ENCODE assay signal across 9 mouse cellular contexts in the genomic region with DNA sequence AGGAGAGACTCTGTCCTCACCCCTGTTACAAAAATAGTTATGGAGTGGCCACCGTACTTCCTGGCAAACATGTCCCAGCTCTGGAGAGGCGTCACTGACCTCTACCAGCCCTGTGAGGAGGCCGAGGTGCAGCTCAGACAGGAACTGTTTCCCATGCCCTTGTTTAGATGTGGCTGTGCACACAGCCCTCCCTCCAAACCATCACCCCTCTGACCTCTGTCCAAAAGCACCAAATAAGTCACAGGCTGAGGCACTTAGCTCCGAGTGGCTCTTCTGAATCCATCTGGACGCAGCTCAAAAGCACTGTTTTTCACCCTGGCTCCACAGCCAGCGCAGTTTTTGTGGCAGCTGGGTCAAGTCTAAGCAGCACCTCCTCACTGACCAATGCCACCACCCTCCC.
A peak's percentile ranks its signal among the peaks of the same experiment; 100 is the strongest.
DNase-seq lines count a peak whose midpoint lies in the region.
"Had no signal": no experiment of that assay in that cellular context is flagged by ENCODE, and none has a peak within 500 bp of the region (broad histone marks: within the 10 kb centered on the region; RNA-seq: fewer than 3 reads in every experiment).

No protein-coding gene starts in this region.

- peak; percentile 77 for DNase-seq in embryo, embryonic 10 days (ENCODE audit: low spot score)
- peak; percentile 73 to 91 for DNase-seq in heart, adult 18-20 months
- DNase-seq in kidney, adult 8-10 months: peak; percentile 59 to 60
- DNase-seq in lung, adult 18-20 months: peak; percentile 89 to 94
- no peak for DNase-seq in testis, postnatal 10 days (ENCODE audit: low spot score)
- DNase-seq in right cerebral cortex, postnatal 14 days: no peak
- DNase-seq in thymus, postnatal 4 days: no peak
- no peak for DNase-seq in retina, postnatal 1 day
- DNase-seq: forebrain, postnatal 0 days had no signal

Comparison
In these comparisons a context has a peak if more than half of its experiments do, and no peak if none do; other contexts are left out.
1. DNase-seq: peak in embryo, embryonic 10 days (single experiment), heart, adult 18-20 months (2 of 2), kidney, adult 8-10 months (2 of 2) and lung, adult 18-20 months (2 of 2); none in testis, postnatal 10 days (single experiment), right cerebral cortex, postnatal 14 days (single experiment), thymus, postnatal 4 days (single experiment) and retina, postnatal 1 day (single experiment).